ENCODE assay signal across 8 mouse cellular contexts in the genomic region with DNA sequence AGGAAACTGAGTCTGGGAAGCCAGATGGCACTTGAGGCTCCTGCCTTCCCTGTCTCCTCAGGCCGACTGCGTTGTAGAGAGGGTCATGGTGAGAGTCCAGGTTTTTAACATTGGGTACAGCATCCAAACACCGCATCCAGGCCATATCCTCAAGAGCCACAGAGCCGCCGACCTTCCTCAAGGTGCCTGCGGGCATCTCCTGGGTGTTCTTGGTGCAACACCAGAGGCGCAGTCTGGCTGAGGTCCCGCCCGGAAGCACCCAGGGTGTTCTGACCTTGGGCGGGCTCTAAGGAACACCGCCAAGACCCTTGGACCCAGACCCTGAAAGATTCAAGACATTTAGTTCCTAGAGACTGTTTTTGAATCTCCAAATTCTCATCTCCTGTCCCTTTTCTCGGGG. TPM values are rescaled to one million over a fixed set of nuclear protein-coding genes. Genes with fewer than 3 reads are reported as not detected.
DNase-seq lines count a peak whose midpoint lies in the region; ATAC-seq and TF ChIP-seq lines count a peak whose summit lies in the region.

No protein-coding gene starts in this region.

- H3K27me3 ChIP-seq in heart, embryonic 12.5 days (replicated peaks): peaks cover 9% of the 10 kb centered on the region; the same call in 1 of the 2 replicates
- H3K27me3 ChIP-seq in hindbrain, embryonic 10.5 days (ENCODE audit: insufficient read depth, poor library complexity, severe bottlenecking): peaks cover 68% of the 10 kb centered on the region
- H3K27me3 ChIP-seq in liver, embryonic 16.5 days (ENCODE audit: control insufficient read depth, insufficient read depth, low read depth, low read length): peaks cover 54% of the 10 kb centered on the region

- ATAC-seq in heart, embryonic 12.5 days (ENCODE audit: insufficient number of reproducible peaks, low FRiP score): no peak
- ATAC-seq in liver, embryonic 16.5 days (ENCODE audit: low read depth): no peak
- no peak for ATAC-seq in monocyte, adult 5-6 weeks (replicated peaks; ENCODE audit: insufficient number of reproducible peaks, low FRiP score, low TSS enrichment, poor library complexity, severe bottlenecking)

- peak overlapping the region; percentile 52 for H3K9ac ChIP-seq in heart, embryonic 12.5 days
- H3K9ac ChIP-seq in ES-E14 (ENCODE audit: insufficient read depth, low read depth, low read length, poor library complexity, severe bottlenecking): peak overlapping the region; percentile 39; the same call in 1 of the 2 replicates
- H3K9ac ChIP-seq in liver, embryonic 16.5 days (ENCODE audit: low read depth, low read length): no peak overlapping the region

- H3K4me3 ChIP-seq in heart, embryonic 12.5 days: peak overlapping the region; percentile 71
- peak overlapping the region; percentile 49 to 97 for H3K4me3 ChIP-seq in ES-E14 (ENCODE audit: insufficient read depth in 1 of 2, low read depth in 1 of 2, low read length in 2 of 2, poor library complexity in 1 of 2, severe bottlenecking in 1 of 2)
- peak overlapping the region; percentile 90 for H3K4me3 ChIP-seq in hindbrain, embryonic 10.5 days
- H3K4me3 ChIP-seq in liver, embryonic 16.5 days (ENCODE audit: low read depth, low read length): peak overlapping the region; percentile 51; the same call in 1 of the 2 replicates

- in situ Hi-C loops in ES-E14 (cut with MboI; ENCODE audit: low sequenced_read_pairs in 2 of 2, unreplicated experiment in 2 of 2): no loop called here

- no peaks in the 10 kb centered on the region for H3K9me3 ChIP-seq in heart, embryonic 12.5 days (replicated peaks)
- H3K9me3 ChIP-seq in ES-E14 (ENCODE audit: control insufficient read depth, insufficient read depth, low read depth, low read length): no peaks in the 10 kb centered on the region
- no peaks in the 10 kb centered on the region for H3K9me3 ChIP-seq in hindbrain, embryonic 10.5 days
- H3K9me3 ChIP-seq in liver, embryonic 16.5 days (replicated peaks; ENCODE audit: control insufficient read depth, low read length): no peaks in the 10 kb centered on the region

- WGBS in heart, embryonic 12.5 days: 7% methylated on average over 12 of the region's 12 CpGs
- WGBS in hindbrain, embryonic 10.5 days: 9% methylated on average over 12 of the region's 12 CpGs
- 9% methylated on average over 12 of the region's 12 CpGs for WGBS in liver, embryonic 16.5 days (ENCODE audit: insufficient replicate concordance)

- DNase-seq in heart, adult 18-20 months: no peak
- no peak for DNase-seq in ES-E14 (ENCODE audit: low read depth, low spot score)
- no peak for DNase-seq in hindbrain, embryonic 10.5 days (ENCODE audit: low spot score)
- no peak for DNase-seq in retina, postnatal 1 day
- no peak for DNase-seq in cerebellum, postnatal 10 days

- H3K4me1 ChIP-seq in heart, embryonic 12.5 days (replicated peaks): peaks cover 73% of the 10 kb centered on the region
- H3K4me1 ChIP-seq in ES-E14 (ENCODE audit: control insufficient read depth in 2 of 2, insufficient read depth in 2 of 2, low read length in 2 of 2, poor library complexity in 1 of 2): peaks cover 5 to 25% of the 10 kb centered on the region in 2 experiments; a peak in 2 of 4 replicates
- H3K4me1 ChIP-seq in hindbrain, embryonic 10.5 days (replicated peaks): peaks cover 72% of the 10 kb centered on the region
- peaks cover 22% of the 10 kb centered on the region for H3K4me1 ChIP-seq in liver, embryonic 16.5 days (ENCODE audit: control insufficient read depth, low read depth, low read length)

- no peak overlapping the region for H3K27ac ChIP-seq in heart, embryonic 12.5 days (ENCODE audit: poor library complexity, severe bottlenecking)
- peak overlapping the region; percentile 18; the same call in 1 of the 2 replicates for H3K27ac ChIP-seq in ES-E14 (ENCODE audit: insufficient read depth, low read depth, low read length, poor library complexity, severe bottlenecking)
- H3K27ac ChIP-seq in hindbrain, embryonic 10.5 days: peak overlapping the region; percentile 95
- H3K27ac ChIP-seq in liver, embryonic 16.5 days (ENCODE audit: low read length): no peak overlapping the region

- H3K36me3 ChIP-seq in heart, embryonic 12.5 days: peaks cover 14% of the 10 kb centered on the region; the same call in 1 of the 2 replicates
- H3K36me3 ChIP-seq in ES-E14 (ENCODE audit: control insufficient read depth, insufficient read depth, low read length, poor library complexity, severe bottlenecking): peaks cover 25% of the 10 kb centered on the region
- H3K36me3 ChIP-seq in hindbrain, embryonic 10.5 days: peaks cover 38% of the 10 kb centered on the region
- H3K36me3 ChIP-seq in liver, embryonic 16.5 days (ENCODE audit: control insufficient read depth, insufficient read depth): no peaks in the 10 kb centered on the region

- H3K4me2 ChIP-seq in heart, embryonic 12.5 days: peak overlapping the region; percentile 91
- peak overlapping the region; percentile 55 for H3K4me2 ChIP-seq in liver, embryonic 16.5 days (ENCODE audit: low read depth, low read length)

TF ChIP-seq in ES-E14, 5 proteins besides CTCF, POLR2A, EP300 and RAD21:
- TF ChIP-seq ZC3H11A (IDR thresholded peaks at IDR 0.05; ENCODE audit: borderline replicate concordance, low read depth, low read length) (no peak), MAFK (IDR thresholded peaks at IDR 0.05; ENCODE audit: insufficient read depth, low read depth, low read length) (no peak), CHD2 (IDR thresholded peaks at IDR 0.05; ENCODE audit: low read depth, low read length) (no peak), HCFC1 (IDR thresholded peaks at IDR 0.05; ENCODE audit: borderline replicate concordance, insufficient read depth, low read length) (no peak), ZNF384 (IDR thresholded peaks at IDR 0.05; ENCODE audit: low read depth, low read length) (no peak)
TF ChIP-seq in ES-E14: peak in this region for 0.

RNA-seq across cellular contexts. Expression of a gene that starts 0.4 kb away (rescaled TPM):
- polyA plus RNA-seq in heart, embryonic 12.5 days (2016; fragmentation: Nextera tagmentation; extraction: Ambion mirVana): 363 and 373 TPM in 2 replicates
- 10 to 100 TPM; 67.8 to 74.5 TPM for total RNA-seq in heart, adult 18-20 months (2021)
- 333 and 353 TPM in 2 replicates for total RNA-seq in ES-E14 (2012; rRNA removed)
- 2,059 and 2,773 TPM in 2 replicates for polyA plus RNA-seq in hindbrain, embryonic 10.5 days (2016; fragmentation: Nextera tagmentation; extraction: Ambion mirVana)
- 39.2 and 44.8 TPM in 2 replicates for polyA plus RNA-seq in liver, embryonic 16.5 days (2015; fragmentation: Nextera tagmentation; extraction: Ambion mirVana)
- total RNA-seq in monocyte, adult 5-6 weeks (2017): 21.5 to 39.0 TPM (median 37.5 TPM) in 3 replicates

RNA-seq across cellular contexts. Expression of a gene that starts 5.3 kb away (rescaled TPM):
- polyA plus RNA-seq in heart, embryonic 12.5 days (2016; fragmentation: Nextera tagmentation; extraction: Ambion mirVana): 8.8 and 10.2 TPM in 2 replicates
- 1 to 10 TPM; 5.8 to 6.5 TPM for total RNA-seq in heart, adult 18-20 months (2021)
- total RNA-seq in ES-E14 (2012; rRNA removed): 32.6 and 33.7 TPM in 2 replicates
- 15.1 and 16.2 TPM in 2 replicates for polyA plus RNA-seq in hindbrain, embryonic 10.5 days (2016; fragmentation: Nextera tagmentation; extraction: Ambion mirVana)
- 3.7 and 4.6 TPM in 2 replicates for polyA plus RNA-seq in liver, embryonic 16.5 days (2015; fragmentation: Nextera tagmentation; extraction: Ambion mirVana)
- 2.2 to 2.7 TPM (median 2.5 TPM) in 3 replicates for total RNA-seq in monocyte, adult 5-6 weeks (2017)

RNA-seq across cellular contexts. Expression of a gene that starts 40.5 kb away (rescaled TPM):
- polyA plus RNA-seq in heart, embryonic 12.5 days (2016; fragmentation: Nextera tagmentation; extraction: Ambion mirVana): 40.2 and 41.3 TPM in 2 replicates
- total RNA-seq in heart, adult 18-20 months (2021): 10 to 100 TPM; 19.7 to 26.3 TPM
- 9.7 and 14.8 TPM in 2 replicates for total RNA-seq in ES-E14 (2012; rRNA removed)
- 53.5 and 53.6 TPM in 2 replicates for polyA plus RNA-seq in hindbrain, embryonic 10.5 days (2016; fragmentation: Nextera tagmentation; extraction: Ambion mirVana)
- 14.1 and 14.4 TPM in 2 replicates for polyA plus RNA-seq in liver, embryonic 16.5 days (2015; fragmentation: Nextera tagmentation; extraction: Ambion mirVana)
- 37.2 to 42.3 TPM (median 41.6 TPM) in 3 replicates for total RNA-seq in monocyte, adult 5-6 weeks (2017)

RNA-seq across cellular contexts. Expression of a gene that starts 40.5 kb away (rescaled TPM):
- polyA plus RNA-seq in heart, embryonic 12.5 days (2016; fragmentation: Nextera tagmentation; extraction: Ambion mirVana): 46.6 and 48.8 TPM in 2 replicates
- total RNA-seq in heart, adult 18-20 months (2021): 10 to 100 TPM; 33.9 to 36.8 TPM
- 14.4 and 15.2 TPM in 2 replicates for total RNA-seq in ES-E14 (2012; rRNA removed)
- polyA plus RNA-seq in hindbrain, embryonic 10.5 days (2016; fragmentation: Nextera tagmentation; extraction: Ambion mirVana): 55.3 and 59.2 TPM in 2 replicates
- polyA plus RNA-seq in liver, embryonic 16.5 days (2015; fragmentation: Nextera tagmentation; extraction: Ambion mirVana): 17.5 TPM in 2 replicates
- total RNA-seq in monocyte, adult 5-6 weeks (2017): 27.2 to 45.4 TPM (median 29.7 TPM) in 3 replicates

Comparison
In these comparisons a context has a peak if more than half of its experiments do, and no peak if none do; other contexts are left out.
1. H3K27ac ChIP-seq: peak in ES-E14 (single experiment) and hindbrain, embryonic 10.5 days (single experiment); none in heart, embryonic 12.5 days (single experiment) and liver, embryonic 16.5 days (single experiment).
2. Peak in every context shown above with its lines, with median percentiles within 50 percentile points of each other: H3K4me3 ChIP-seq.